Mouse (Mus musculus) heart, embryonic 16.5 days (tissue): ENCODE measurements at regions not wholly inside any gene's neighbourhood (a gene's known extent, or its start where the extent isn't known, plus 50 kb on each side); places are given as distances from the start of the nearest gene placed in this dataset.

Source experiments
- ATAC-seq: fragments of 200-750 bp; cut with Nextera tagmentation; replicated peaks from 2 replicates; pipeline ENCODE4 v1.8.0; 2017; ENCODE audit warnings: moderate number of reproducible peaks; ENCODE audit not compliant: insufficient read depth, low FRiP score; ENCODE audit errors: extremely low read depth
- H3K27ac ChIP-seq: fragments of 300-500 bp; sonication (generic); 2 replicates; pipeline ENCODE4 v1.5.1; 2014; ENCODE audit warnings: mild to moderate bottlenecking, low read length, control low read depth, moderate library complexity
- H3K27me3 ChIP-seq: fragments of 300-500 bp; sonication (generic); 2 replicates; pipeline ENCODE4 v1.6.1; 2014; ENCODE audit warnings: low read length, mixed read lengths; ENCODE audit not compliant: control insufficient read depth, insufficient read depth
- H3K36me3 ChIP-seq: fragments of 300-500 bp; sonication (generic); 2 replicates; pipeline ENCODE4 v1.6.1; 2014; ENCODE audit not compliant: control insufficient read depth, insufficient read depth
- H3K4me1 ChIP-seq: fragments of 300-500 bp; sonication (generic); 2 replicates; pipeline ENCODE4 v1.6.1; 2014; ENCODE audit warnings: low read length, mixed read lengths; ENCODE audit not compliant: control insufficient read depth, insufficient read depth
- H3K4me2 ChIP-seq: fragments of 300-500 bp; sonication (generic); 2 replicates; pipeline ENCODE4 v1.6.1; 2014; ENCODE audit warnings: low read depth, mild to moderate bottlenecking, control low read depth, low read length
- H3K4me3 ChIP-seq: fragments of 300-500 bp; sonication (generic); 2 replicates; pipeline ENCODE4 v1.5.1; 2014; ENCODE audit warnings: mild to moderate bottlenecking, control low read depth, low read length
- H3K9ac ChIP-seq: fragments of 300-500 bp; sonication (generic); 2 replicates; pipeline ENCODE4 v1.6.1; 2014; ENCODE audit warnings: low read length, control low read depth
- H3K9me3 ChIP-seq: fragments of 300-500 bp; sonication (generic); replicated peaks from 2 replicates; pipeline ENCODE4 v1.6.1; 2016; ENCODE audit warnings: low read length; ENCODE audit not compliant: control insufficient read depth
- WGBS: fragments of 180-500 bp; shearing (Covaris S2); extraction: QIAGEN DNeasy Blood & Tissue Kit; methylation state at CpG from one replicate; pipeline ENCODE4 v1.1.7; 2014; 5-methylcytosine and 5-hydroxymethylcytosine counted together

DNA sequence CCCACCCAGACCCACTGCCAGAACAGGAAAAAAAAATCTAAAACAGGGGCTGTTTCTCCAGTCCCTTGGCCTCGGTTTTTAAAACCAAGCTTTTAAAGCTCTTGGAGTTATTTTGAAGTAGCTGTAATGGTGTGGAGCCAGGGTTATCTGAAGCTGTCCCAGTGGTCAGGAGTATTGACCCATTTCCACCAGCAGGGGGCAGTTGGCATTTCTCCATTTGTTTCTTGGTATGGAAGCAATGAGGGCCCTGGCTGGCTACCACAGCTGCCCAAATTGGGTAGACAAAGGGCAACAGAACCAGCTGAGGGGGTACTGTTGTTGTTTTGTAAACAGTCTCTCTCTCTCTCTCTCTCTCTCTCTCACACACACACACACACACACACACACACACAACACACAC is 206.7 kb upstream of the Jade1 start:
- WGBS: 57% methylated on average over 1 of the region's 1 CpGs
- no peak overlapping the region for H3K4me2 ChIP-seq
- no peaks in the 10 kb centered on the region for H3K36me3 ChIP-seq
- H3K27me3 ChIP-seq: no peaks in the 10 kb centered on the region
- no peaks in the 10 kb centered on the region for H3K9me3 ChIP-seq
- no peak overlapping the region for H3K27ac ChIP-seq
- H3K9ac ChIP-seq: no peak overlapping the region
- peaks cover 3% of the 10 kb centered on the region; the same call in 1 of the 2 replicates for H3K4me1 ChIP-seq
- no peak for ATAC-seq
- H3K4me3 ChIP-seq: no peak overlapping the region

DNA sequence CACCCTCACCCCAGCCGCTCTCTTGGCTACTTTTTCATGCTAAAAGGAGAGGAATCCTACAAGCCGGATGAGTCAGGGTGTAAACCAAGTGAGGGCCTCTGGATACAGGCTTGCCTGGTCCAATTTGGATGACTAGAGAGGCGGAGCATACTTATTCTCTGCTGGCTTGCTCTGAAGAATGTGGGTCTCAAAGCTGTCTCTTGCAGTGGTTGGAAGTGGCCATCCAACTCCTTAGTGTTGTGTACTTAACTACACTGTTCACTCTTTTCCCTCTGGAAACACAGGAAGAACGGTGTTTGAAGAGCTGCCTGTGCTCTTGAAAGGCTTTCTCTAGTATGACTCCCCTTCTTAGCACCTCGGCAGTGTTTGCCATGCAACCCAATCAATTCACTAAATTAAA is 208.7 kb upstream of the Jade1 start:
- no peaks in the 10 kb centered on the region for H3K4me1 ChIP-seq
- no peak for ATAC-seq

GRCm38 (mm10) chr3:41343431-41343830 is 212.1 kb upstream of the Jade1 start:
- Histone ChIP-seq H3K4me3 (no peak overlapping the region), H3K27me3 (no peaks in the 10 kb centered on the region), H3K27ac (no peak overlapping the region), H3K9ac (no peak overlapping the region), H3K4me1 (no peaks in the 10 kb centered on the region), H3K4me2 (no peak overlapping the region), H3K36me3 (no peaks in the 10 kb centered on the region), H3K9me3 (no peaks in the 10 kb centered on the region)
- ATAC-seq: no peak
- WGBS: 70% methylated on average over 2 of the region's 2 CpGs

More for the DNA sequence above, 208.7 kb upstream of the Jade1 start:
- no peaks in the 10 kb centered on the region for H3K27me3 ChIP-seq
- H3K9me3 ChIP-seq: no peaks in the 10 kb centered on the region
- H3K4me3 ChIP-seq: no peak overlapping the region
- H3K4me2 ChIP-seq: no peak overlapping the region
- no peak overlapping the region for H3K27ac ChIP-seq
- no peak overlapping the region for H3K9ac ChIP-seq
- no peaks in the 10 kb centered on the region for H3K36me3 ChIP-seq
- WGBS: 75% methylated on average over 5 of the region's 5 CpGs

GRCm38 (mm10) chr3:41332481-41332880 is 223.1 kb upstream of the Jade1 start:
- H3K9me3 ChIP-seq: no peaks in the 10 kb centered on the region; the same call in 1 of the 2 replicates
- no peak overlapping the region for H3K4me3 ChIP-seq
- peak overlapping the region; percentile 23; the same call in 1 of the 2 replicates for H3K27ac ChIP-seq
- 38% methylated on average over 7 of the region's 7 CpGs for WGBS
- H3K9ac ChIP-seq: no peak overlapping the region
- no peaks in the 10 kb centered on the region for H3K36me3 ChIP-seq
- no peak overlapping the region for H3K4me2 ChIP-seq
- peak; percentile 65; the same call in 1 of the 2 replicates for ATAC-seq
- H3K27me3 ChIP-seq: no peaks in the 10 kb centered on the region
- peaks cover 9% of the 10 kb centered on the region for H3K4me1 ChIP-seq

DNA sequence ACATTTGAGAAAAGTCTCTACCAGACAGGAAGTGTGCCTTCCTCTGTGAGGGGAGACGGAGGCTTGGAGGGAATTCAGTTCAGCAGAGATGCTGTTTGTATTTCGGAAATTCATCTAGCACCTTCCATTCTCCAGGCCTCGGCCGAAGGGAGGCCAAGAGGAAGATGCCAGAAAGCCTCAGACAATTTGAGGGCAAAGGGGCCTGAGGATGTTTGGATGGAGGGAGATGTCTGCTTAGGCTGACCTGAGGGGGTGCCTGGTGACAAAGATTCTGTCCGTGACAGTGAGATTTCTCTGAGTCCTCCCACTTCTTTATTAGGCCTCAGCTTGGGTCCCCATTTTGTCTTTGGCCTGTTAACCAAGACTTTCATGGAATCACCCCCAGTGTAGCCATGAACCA is 225.2 kb upstream of the Jade1 start:
- H3K9ac ChIP-seq: no peak overlapping the region
- no peak for ATAC-seq
- no peaks in the 10 kb centered on the region for H3K36me3 ChIP-seq
- no peaks in the 10 kb centered on the region; the same call in 1 of the 2 replicates for H3K9me3 ChIP-seq
- WGBS: 62% methylated on average over 5 of the region's 5 CpGs
- no peaks in the 10 kb centered on the region for H3K27me3 ChIP-seq
- H3K27ac ChIP-seq: no peak overlapping the region
- H3K4me2 ChIP-seq: no peak overlapping the region
- peaks cover 9% of the 10 kb centered on the region for H3K4me1 ChIP-seq
- no peak overlapping the region for H3K4me3 ChIP-seq

DNA sequence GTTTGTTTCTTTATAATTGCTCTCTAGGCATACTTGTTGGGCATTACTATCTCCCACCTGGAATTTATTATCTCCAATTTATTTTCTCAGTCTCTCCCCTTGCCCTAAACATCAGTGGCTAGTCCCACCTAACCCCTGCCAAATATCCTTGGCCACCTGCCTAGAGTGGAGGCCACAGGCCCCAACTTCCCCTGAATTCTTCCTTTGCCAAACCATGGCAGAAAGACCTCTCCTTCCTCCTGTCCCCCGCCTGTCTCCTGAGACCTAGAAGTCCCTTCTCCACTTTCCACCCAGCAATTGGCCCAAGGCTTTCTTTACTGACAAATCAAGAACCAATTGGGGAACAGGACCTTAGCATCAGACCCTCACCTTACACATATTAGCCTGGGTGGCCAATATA is 226.7 kb upstream of the Jade1 start:
- Histone ChIP-seq H3K9me3 (peaks cover 2% of the 10 kb centered on the region; the same call in 1 of the 2 replicates), H3K27me3 (no peaks in the 10 kb centered on the region), H3K4me2 (no peak overlapping the region), H3K27ac (no peak overlapping the region), H3K36me3 (no peaks in the 10 kb centered on the region), H3K4me3 (no peak overlapping the region), H3K4me1 (peaks cover 9% of the 10 kb centered on the region), H3K9ac (no peak overlapping the region)
- 74% methylated on average over 1 of the region's 1 CpGs for WGBS
- no peak for ATAC-seq

- Histone ChIP-seq H3K4me3 (no peak overlapping the region), H3K9me3 (peaks cover 4% of the 10 kb centered on the region; the same call in 1 of the 2 replicates), H3K4me1 (peaks cover 5% of the 10 kb centered on the region), H3K27ac (no peak overlapping the region), H3K9ac (no peak overlapping the region), H3K27me3 (no peaks in the 10 kb centered on the region), H3K36me3 (no peaks in the 10 kb centered on the region), H3K4me2 (no peak overlapping the region)
- ATAC-seq: no peak
- 66% methylated on average over 12 of the region's 12 CpGs for WGBS
These were observed 229.1 kb upstream of the Jade1 start for GRCm38 (mm10) chr3:41326211-41327104.

DNA sequence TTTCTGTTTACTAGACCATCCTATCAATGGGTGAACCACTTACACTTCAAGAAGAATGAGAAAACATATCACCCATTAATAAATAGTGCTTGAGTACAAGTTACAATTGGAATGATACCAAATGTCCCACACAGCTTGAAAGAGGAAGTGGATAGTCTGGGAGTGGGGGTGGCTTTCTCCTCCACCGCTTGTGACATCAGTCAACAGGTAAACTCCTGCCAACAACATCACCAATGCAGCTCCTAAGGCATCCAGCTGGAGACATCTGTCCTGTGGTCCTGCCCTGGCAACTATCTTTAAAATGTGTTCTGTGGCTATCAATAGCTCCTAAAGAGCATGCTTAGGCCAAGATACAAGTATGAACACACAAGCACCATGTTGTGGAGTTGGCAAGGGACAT is 233.7 kb upstream of the Jade1 start:
- no peak for ATAC-seq

DNA sequence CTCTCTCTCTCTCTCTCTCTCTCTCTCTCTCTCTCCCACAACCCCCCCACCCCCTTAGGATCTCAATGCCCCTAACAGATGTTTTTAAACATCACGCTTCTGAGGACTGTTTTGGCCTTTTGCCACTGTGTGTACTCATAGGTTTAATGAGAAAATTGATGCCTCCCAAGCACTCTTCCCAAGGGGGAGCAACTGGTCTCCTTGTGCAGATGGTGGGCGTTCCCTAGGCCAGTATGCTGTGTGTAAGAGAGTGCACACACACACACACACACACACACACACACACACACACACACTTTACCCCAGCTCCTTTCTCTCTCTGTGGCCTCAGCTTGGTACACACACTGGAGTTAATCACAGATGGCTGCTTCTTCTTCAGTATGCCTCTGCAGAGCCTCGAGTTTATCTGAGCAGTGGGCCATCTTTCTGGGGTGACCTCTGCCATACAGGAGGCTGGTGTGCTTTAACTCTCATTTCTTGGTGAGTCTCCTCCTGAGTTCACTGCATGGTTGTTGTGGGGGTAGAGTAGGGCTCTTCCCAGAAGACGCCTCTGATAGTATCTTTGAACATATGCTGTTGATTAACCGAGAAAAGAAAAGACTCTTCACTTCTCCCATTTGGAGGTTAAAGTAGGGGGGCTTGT is 236.2 kb upstream of the Jade1 start:
- Histone ChIP-seq H3K4me1 (peaks cover 2% of the 10 kb centered on the region; the same call in 1 of the 2 replicates), H3K27me3 (no peaks in the 10 kb centered on the region), H3K4me2 (no peak overlapping the region), H3K4me3 (no peak overlapping the region), H3K36me3 (no peaks in the 10 kb centered on the region), H3K9ac (no peak overlapping the region), H3K9me3 (peaks cover 4% of the 10 kb centered on the region; the same call in 1 of the 2 replicates), H3K27ac (no peak overlapping the region)
- ATAC-seq: no peak
- 49% methylated on average over 5 of the region's 5 CpGs for WGBS

More for the DNA sequence above, 233.7 kb upstream of the Jade1 start:
- H3K4me3 ChIP-seq: no peak overlapping the region
- no peak overlapping the region for H3K27ac ChIP-seq
- 30% methylated on average over 1 of the region's 1 CpGs for WGBS
- H3K9me3 ChIP-seq: peaks cover 4% of the 10 kb centered on the region; the same call in 1 of the 2 replicates
- peaks cover 2% of the 10 kb centered on the region; the same call in 1 of the 2 replicates for H3K4me1 ChIP-seq
- no peak overlapping the region for H3K4me2 ChIP-seq
- H3K36me3 ChIP-seq: no peaks in the 10 kb centered on the region
- H3K9ac ChIP-seq: no peak overlapping the region
- H3K27me3 ChIP-seq: no peaks in the 10 kb centered on the region
